Mouse (Mus musculus) megakaryocyte, embryonic 14.5 days (primary cell): ENCODE data around the gene Iqcf5. TPM values are rescaled to one million over a fixed set of nuclear protein-coding genes. Genes with fewer than 3 reads are reported as not detected.
A peak's percentile ranks its signal among the peaks of the same experiment; 100 is the strongest.

Experiments
- H3K27me3 ChIP-seq: replicated peaks from 2 replicates; pipeline ENCODE3; 2012; ENCODE audit warnings: inconsistent platforms
- H3K36me3 ChIP-seq: replicated peaks from 2 replicates; pipeline ENCODE3; 2012; ENCODE audit warnings: low read length, inconsistent platforms, mixed read lengths
- H3K4me1 ChIP-seq: 2 replicates; pipeline ENCODE4 v1.6.1; 2012; ENCODE audit warnings: inconsistent platforms
- H3K4me3 ChIP-seq: replicated peaks from 2 replicates; pipeline ENCODE3; 2012; ENCODE audit warnings: moderate library complexity, mild to moderate bottlenecking, inconsistent platforms
- H3K9me3 ChIP-seq: 2 replicates; pipeline ENCODE4 v1.6.1; 2012; ENCODE audit warnings: inconsistent platforms
- FLI1 ChIP-seq: IDR thresholded peaks from 2 replicates; pipeline ENCODE4 v1.6.1; 2012; ENCODE audit warnings: low read length, inconsistent platforms, mixed read lengths
- GATA1 ChIP-seq: IDR thresholded peaks from 3 replicates; pipeline ENCODE4 v1.6.1; 2012; ENCODE audit warnings: mixed read lengths, low read length, inconsistent platforms, borderline replicate concordance
- polyA plus RNA-seq: library from polyadenylated mRNA; stranded (reverse); fragments of >175 nt; gene quantifications from 2 replicates; pipeline ENCODE4 v1.2.3, GENCODE M21; 2012; ENCODE audit warnings: low replicate concordance; ENCODE audit not compliant: insufficient read depth

Gene Iqcf5
- polyA plus RNA-seq = not detected in 2 replicates

GRCm38 (mm10) chr9:106514273-106514672, at the start of gene Iqcf5:
Iqcf5 (plus strand) TSS chr9:106514573.
- Histone ChIP-seq H3K4me1 (peaks cover 48% of the 10 kb centered on the region), H3K27me3 (peaks cover 4% of the 10 kb centered on the region), H3K36me3 (peaks cover 3% of the 10 kb centered on the region), H3K4me3 (no peak within 1 kb of the TSS), H3K9me3 (no peaks in the 10 kb centered on the region)
- no peak for TF ChIP-seq FLI1
- TF ChIP-seq GATA1 = no peak

- Histone ChIP-seq H3K27me3 (peaks cover 73% of the 10 kb centered on the region), H3K9me3 (0 out of 2 replicates have a peak, but pooled peaks cover 4% of the 10 kb centered on the region), H3K36me3 (no peaks in the 10 kb centered on the region), H3K4me3 (peak overlapping the region; percentile 92), H3K4me1 (peaks cover 37% of the 10 kb centered on the region)
- TF ChIP-seq FLI1 (no peak), GATA1 (no peak)
Measured at GRCm38 (mm10) chr9:106464751-106465541, 49.4 kb upstream of the Iqcf5 start.

GRCm38 (mm10) chr9:106465571-106466200, 48.7 kb upstream of the Iqcf5 start, which contains the start of gene Gpr62:
Gpr62 (minus strand) TSS chr9:106465938.
- H3K27me3 ChIP-seq = peaks cover 65% of the 10 kb centered on the region
- H3K9me3 ChIP-seq = 0 out of 2 replicates have a peak, but pooled peaks cover 4% of the 10 kb centered on the region
- H3K4me1 ChIP-seq = peaks cover 39% of the 10 kb centered on the region
- no peak for TF ChIP-seq FLI1
- TF ChIP-seq GATA1 = no peak
- H3K4me3 ChIP-seq = peak within 1 kb of the TSS; percentile 92
- H3K36me3 ChIP-seq = no peaks in the 10 kb centered on the region

- peaks cover 57% of the 10 kb centered on the region for H3K27me3 ChIP-seq
- TF ChIP-seq GATA1 = no peak
- TF ChIP-seq FLI1 = no peak
- no peaks in the 10 kb centered on the region for H3K36me3 ChIP-seq
- no peak overlapping the region for H3K4me3 ChIP-seq
- H3K9me3 ChIP-seq = 0 out of 2 replicates have a peak, but pooled peaks cover 4% of the 10 kb centered on the region
- peaks cover 49% of the 10 kb centered on the region for H3K4me1 ChIP-seq
Measured at GRCm38 (mm10) chr9:106466721-106467120, 47.7 kb upstream of the Iqcf5 start.

GRCm38 (mm10) chr9:106467746-106468145, 46.6 kb upstream of the Iqcf5 start:
- TF ChIP-seq GATA1 = no peak
- TF ChIP-seq FLI1 = no peak
- Histone ChIP-seq H3K9me3 (0 out of 2 replicates have a peak, but pooled peaks cover 4% of the 10 kb centered on the region), H3K4me3 (no peak overlapping the region), H3K36me3 (no peaks in the 10 kb centered on the region), H3K4me1 (peaks cover 59% of the 10 kb centered on the region), H3K27me3 (peaks cover 48% of the 10 kb centered on the region)

- H3K9me3 ChIP-seq = 0 out of 2 replicates have a peak, but pooled peaks cover 4% of the 10 kb centered on the region
- TF ChIP-seq GATA1 = no peak
- no peak for TF ChIP-seq FLI1
- peaks cover 8% of the 10 kb centered on the region for H3K36me3 ChIP-seq
- peaks cover 35% of the 10 kb centered on the region for H3K27me3 ChIP-seq
- peak overlapping the region; percentile 42 for H3K4me3 ChIP-seq
- peaks cover 68% of the 10 kb centered on the region for H3K4me1 ChIP-seq
Measured at GRCm38 (mm10) chr9:106469317-106469716, 45.1 kb upstream of the Iqcf5 start.

GRCm38 (mm10) chr9:106469776-106470175, 44.6 kb upstream of the Iqcf5 start:
- TF ChIP-seq FLI1 (no peak), GATA1 (no peak)
- Histone ChIP-seq H3K36me3 (peaks cover 8% of the 10 kb centered on the region), H3K4me3 (peak overlapping the region; percentile 66), H3K9me3 (0 out of 2 replicates have a peak, but pooled peaks cover 4% of the 10 kb centered on the region), H3K27me3 (peaks cover 30% of the 10 kb centered on the region), H3K4me1 (peaks cover 68% of the 10 kb centered on the region)

GRCm38 (mm10) chr9:106470991-106471750, 43.2 kb upstream of the Iqcf5 start:
- Histone ChIP-seq H3K4me3 (no peak overlapping the region), H3K4me1 (peaks cover 70% of the 10 kb centered on the region), H3K36me3 (peaks cover 8% of the 10 kb centered on the region), H3K27me3 (peaks cover 16% of the 10 kb centered on the region), H3K9me3 (no peaks in the 10 kb centered on the region)
- TF ChIP-seq FLI1 (no peak), GATA1 (no peak)

GRCm38 (mm10) chr9:106471892-106472291, 42.5 kb upstream of the Iqcf5 start:
- no peaks in the 10 kb centered on the region for H3K9me3 ChIP-seq
- H3K4me3 ChIP-seq = no peak overlapping the region
- peaks cover 8% of the 10 kb centered on the region for H3K36me3 ChIP-seq
- peaks cover 11% of the 10 kb centered on the region for H3K27me3 ChIP-seq
- H3K4me1 ChIP-seq = peaks cover 77% of the 10 kb centered on the region
- TF ChIP-seq FLI1 = no peak
- no peak for TF ChIP-seq GATA1
